Mouse (Mus musculus): ENCODE measurements around the gene Lrmda.

DNA sequence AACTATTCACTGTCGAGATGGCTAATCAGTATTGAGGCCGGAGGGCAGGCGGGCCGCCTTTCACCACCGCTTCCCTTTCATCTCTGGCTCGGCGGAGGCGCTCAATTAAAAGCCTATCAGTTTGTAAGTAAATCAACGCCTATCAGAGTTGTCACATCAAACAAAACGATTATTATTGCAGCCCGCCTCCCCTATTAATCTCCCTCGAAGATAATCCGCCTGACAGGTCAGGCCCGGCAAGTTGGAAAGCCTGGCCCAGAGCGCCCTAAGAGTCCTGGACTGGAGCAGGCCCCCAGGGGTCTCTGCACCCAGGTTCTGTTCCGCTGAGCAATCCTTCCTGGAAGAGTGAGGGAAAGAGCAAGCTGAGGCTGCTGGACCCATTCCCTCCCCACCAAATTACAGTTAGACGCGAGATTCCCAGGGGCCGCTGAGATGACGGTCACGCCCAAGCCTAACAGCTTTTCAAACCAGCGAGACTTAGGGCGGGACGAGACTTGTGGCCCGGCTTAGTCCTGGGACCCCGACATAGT is 28.2 kb upstream of the Lrmda start:
- TF ChIP-seq CTCF (IDR thresholded peaks at IDR 0.05; ENCODE audit: low read depth, low read length) (no peak), POLR2A (IDR thresholded peaks at IDR 0.05; ENCODE audit: extremely low read depth, insufficient read depth, low read length) (no peak)

All from liver, adult 2 months (tissue).